Mouse (Mus musculus) midbrain, embryonic 14.5 days (tissue): ENCODE data around the gene Rbm31y. TPM values are rescaled to one million over a fixed set of nuclear protein-coding genes. Genes with fewer than 3 reads are reported as not detected.
"Not testable (repeated sequence)": the region's sequence is repeated elsewhere in the genome, so short reads cannot be mapped to it uniquely, and the experiment has no call there.

Source experiments
- ATAC-seq: fragments of 200-750 bp; cut with Nextera tagmentation; 2 replicates; pipeline ENCODE4 v1.8.0; 2017; ENCODE audit warnings: moderate number of reproducible peaks, moderate library complexity; ENCODE audit not compliant: low FRiP score, low TSS enrichment
- DNase-seq: peaks from one replicate; pipeline ENCODE4 v3.0.0-alpha.2; 2015
- H3K27ac ChIP-seq: fragments of 300-500 bp; sonication (generic); replicated peaks from 2 replicates; pipeline ENCODE4 v1.5.1; 2014; ENCODE audit warnings: mild to moderate bottlenecking, low read depth, low read length, moderate library complexity
- H3K27me3 ChIP-seq: fragments of 300-500 bp; sonication (generic); 2 replicates; pipeline ENCODE4 v1.6.1; 2014; ENCODE audit warnings: low read length, control low read depth, mixed read lengths; ENCODE audit not compliant: control insufficient read depth, insufficient read depth
- H3K36me3 ChIP-seq: fragments of 300-500 bp; sonication (generic); 2 replicates; pipeline ENCODE4 v1.6.1; 2014; ENCODE audit warnings: low read length, control low read depth; ENCODE audit not compliant: control insufficient read depth, insufficient read depth
- H3K4me1 ChIP-seq: fragments of 300-500 bp; sonication (generic); 2 replicates; pipeline ENCODE4 v1.6.1; 2014; ENCODE audit warnings: mild to moderate bottlenecking, antibody characterized with exemption, low read length, control low read depth; ENCODE audit not compliant: control insufficient read depth, insufficient read depth
- H3K4me2 ChIP-seq: fragments of 300-500 bp; sonication (generic); 2 replicates; pipeline ENCODE4 v1.6.1; 2014; ENCODE audit warnings: mild to moderate bottlenecking, low read length, moderate library complexity
- H3K4me3 ChIP-seq: fragments of 300-500 bp; sonication (generic); replicated peaks from 2 replicates; pipeline ENCODE4 v1.5.1; 2014; ENCODE audit warnings: low read depth, low read length
- H3K9ac ChIP-seq: fragments of 300-500 bp; sonication (generic); replicated peaks from 2 replicates; pipeline ENCODE4 v1.6.1; 2014; ENCODE audit warnings: mild to moderate bottlenecking, low read length, moderate library complexity
- H3K9me3 ChIP-seq: fragments of 300-500 bp; sonication (generic); 2 replicates; pipeline ENCODE4 v1.6.1; 2016; ENCODE audit warnings: low read length, control low read depth, mixed read lengths; ENCODE audit not compliant: control insufficient read depth
- WGBS: fragments of 180-500 bp; shearing (Covaris S2); extraction: QIAGEN DNeasy Blood & Tissue Kit; methylation state at CpG from one replicate; pipeline ENCODE4 v1.1.7; 2014; 5-methylcytosine and 5-hydroxymethylcytosine counted together
- polyA plus RNA-seq: library from polyadenylated mRNA; unstranded; fragments of >200 nt; fragmentation: Nextera tagmentation; extraction: Ambion mirVana; gene quantifications from 2 replicates; pipeline ENCODE4 v1.2.1, GENCODE M21; 2014

Rbm31y gene
- polyA plus RNA-seq: not detected in 2 replicates

DNA sequence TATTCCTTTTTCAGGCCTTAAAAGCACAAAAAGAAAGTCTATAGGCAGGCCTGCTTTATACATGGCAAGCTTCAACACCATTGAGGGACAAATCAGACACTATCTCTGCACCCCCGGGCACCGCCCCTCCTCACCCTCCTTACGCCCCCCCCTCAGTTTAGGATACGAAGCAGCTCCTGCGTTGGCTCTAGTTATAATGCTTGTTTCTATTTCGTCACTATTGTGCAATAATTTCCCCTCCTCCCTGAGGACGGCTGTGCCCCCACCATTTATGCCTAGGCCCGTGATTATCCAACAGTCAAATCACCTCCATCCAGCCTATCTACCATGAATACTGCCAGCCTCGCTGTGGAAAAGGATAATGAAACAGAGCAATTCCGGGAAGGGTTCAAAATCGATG is at the start of gene Rbm31y:
TSS of gene Rbm31y (plus strand) at position 301 of the 400 bp plus-strand sequence.
- not testable (repeated sequence) for H3K4me2 ChIP-seq, H3K27me3 ChIP-seq, ATAC-seq, H3K9me3 ChIP-seq, H3K36me3 ChIP-seq, DNase-seq, H3K4me1 ChIP-seq, H3K9ac ChIP-seq, H3K27ac ChIP-seq, H3K4me3 ChIP-seq
- no CpG with 5 or more reads among the region's 11 CpGs for WGBS
